Mouse (Mus musculus) WW6 (cell line): ENCODE data around the gene Gm17087.
A peak's percentile ranks its signal among the peaks of the same experiment; 100 is the strongest.

Experiments used
- DNase-seq: peaks from one replicate; pipeline ENCODE4 v3.0.0-alpha.2; 2013; ENCODE audit warnings: low read depth, low spot score

Gm17087 gene

GRCm38 (mm10) chr17:8546366-8546765 lies 20.4 kb downstream of the Gm17087 start:
- no peak for DNase-seq

- DNase-seq: peak; percentile 38
Measured at GRCm38 (mm10) chr17:8541974-8542538, 24.7 kb downstream of the Gm17087 start.

- DNase-seq: no peak
Measured at GRCm38 (mm10) chr17:8538102-8538501, 28.6 kb downstream of the Gm17087 start.

- no peak for DNase-seq
Measured at GRCm38 (mm10) chr17:8536522-8536921, 30.2 kb downstream of the Gm17087 start.

GRCm38 (mm10) chr17:8533828-8534227 lies 32.9 kb downstream of the Gm17087 start:
- peak; percentile 47 for DNase-seq

DNA sequence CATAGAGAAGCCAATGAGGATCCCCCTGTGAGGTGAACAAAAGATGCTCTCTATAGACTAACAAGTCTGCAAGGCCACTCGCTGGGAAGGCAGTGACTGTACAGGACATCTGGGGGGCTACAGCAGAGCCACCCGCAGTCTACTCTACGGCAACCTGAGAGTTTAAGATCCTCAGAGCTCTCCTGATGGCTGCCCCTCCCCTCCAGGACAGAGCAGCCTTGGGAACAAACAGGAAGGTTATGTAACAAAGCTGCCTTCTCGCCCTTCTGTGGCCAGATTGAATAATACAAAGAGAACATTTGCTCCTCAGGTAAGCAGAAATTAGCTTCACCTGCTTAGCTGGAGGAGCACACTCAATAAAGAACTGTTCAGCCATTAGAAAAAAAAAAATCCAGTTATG lies 34.1 kb downstream of the Gm17087 start:
- no peak for DNase-seq

GRCm38 (mm10) chr17:8528641-8529040 lies 38.1 kb downstream of the Gm17087 start:
- DNase-seq: no peak

DNA sequence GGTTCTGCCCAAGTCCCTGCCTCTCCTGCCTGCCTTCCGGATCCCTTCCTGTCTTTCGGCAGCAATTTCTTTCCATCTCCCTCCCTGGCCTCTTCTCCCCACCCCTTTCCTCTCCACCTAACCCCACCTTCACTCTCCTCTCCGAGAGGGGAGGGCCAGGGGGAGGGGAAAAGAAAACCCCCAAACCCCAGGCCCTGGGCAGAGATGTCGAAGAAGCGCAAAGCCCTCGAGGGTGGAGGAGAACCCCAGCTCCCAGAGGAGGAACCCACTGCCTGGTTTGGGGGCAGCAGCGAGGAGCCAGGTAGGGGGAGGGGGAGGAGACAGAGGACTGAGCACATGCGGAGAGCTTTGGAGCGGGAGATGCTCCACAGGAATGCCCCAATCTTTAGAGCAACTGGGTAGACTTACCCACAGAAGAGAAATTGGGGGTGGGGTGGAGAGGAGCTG lies 39.9 kb downstream of the Gm17087 start:
- DNase-seq: no peak

DNA sequence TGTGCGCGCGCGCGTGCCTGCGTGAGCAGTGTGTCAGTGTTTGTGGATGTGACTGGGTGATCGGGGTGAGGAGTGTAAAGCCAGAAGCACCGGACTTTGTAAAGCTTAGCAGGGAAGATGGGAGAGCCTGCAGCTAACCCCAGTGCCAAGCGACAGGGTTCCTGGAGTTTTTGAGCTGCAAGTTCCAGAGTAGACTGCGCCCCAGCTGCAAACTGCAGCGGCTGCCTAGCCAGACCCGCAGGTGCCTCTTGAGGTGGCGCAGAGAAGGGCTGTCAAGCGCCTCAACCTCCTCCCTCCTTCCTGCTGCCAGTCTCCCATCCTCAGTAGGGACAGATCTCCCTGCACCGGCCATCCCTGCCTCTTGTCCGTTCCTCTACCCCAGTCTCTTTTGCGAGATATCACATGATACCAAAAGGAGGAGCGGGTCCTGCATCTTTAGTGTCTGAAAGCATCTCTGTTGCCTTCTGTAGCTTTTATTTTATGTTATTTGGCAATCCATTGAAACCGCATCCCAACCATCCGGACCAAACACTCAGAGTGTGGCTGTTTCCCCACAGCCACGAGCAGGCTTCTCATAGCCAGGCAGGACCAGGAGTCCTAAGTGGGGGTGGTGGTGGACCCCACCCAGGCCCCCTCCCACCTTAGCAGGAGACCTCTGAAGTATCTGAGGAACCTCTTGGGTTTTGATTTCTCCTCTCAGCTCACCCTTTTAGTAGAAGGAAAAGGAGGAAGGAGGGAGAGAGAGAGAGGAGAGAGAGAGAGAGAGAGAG lies 40.6 kb downstream of the Gm17087 start:
- DNase-seq: no peak

DNA sequence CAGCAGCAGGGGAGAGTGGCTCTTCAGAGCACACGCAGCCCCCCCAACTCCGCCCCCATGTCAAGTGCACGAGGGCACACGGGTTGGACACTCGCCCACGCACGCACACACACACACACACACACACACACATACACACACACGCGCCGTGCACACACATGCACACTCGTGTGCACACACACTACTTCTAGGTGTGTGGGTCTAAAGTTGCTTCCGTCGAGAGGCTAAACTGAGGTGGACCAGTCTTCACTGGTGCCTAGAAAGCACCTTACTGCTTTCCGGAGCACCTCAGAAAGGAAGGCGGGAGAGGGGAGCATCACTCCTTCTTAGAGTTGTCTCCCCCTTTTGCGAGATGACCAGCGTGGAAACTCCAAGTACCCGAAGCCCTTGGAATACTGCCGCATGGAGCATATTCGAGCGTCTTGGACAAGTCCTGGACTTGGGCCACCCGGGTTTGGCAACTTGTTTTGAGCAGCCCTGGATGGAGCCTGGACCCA lies 41.5 kb downstream of the Gm17087 start, which contains the start of gene Pde10a:
Pde10a (plus strand) TSS at position 148 of the 497 bp plus-strand sequence.
- DNase-seq: no peak

DNA sequence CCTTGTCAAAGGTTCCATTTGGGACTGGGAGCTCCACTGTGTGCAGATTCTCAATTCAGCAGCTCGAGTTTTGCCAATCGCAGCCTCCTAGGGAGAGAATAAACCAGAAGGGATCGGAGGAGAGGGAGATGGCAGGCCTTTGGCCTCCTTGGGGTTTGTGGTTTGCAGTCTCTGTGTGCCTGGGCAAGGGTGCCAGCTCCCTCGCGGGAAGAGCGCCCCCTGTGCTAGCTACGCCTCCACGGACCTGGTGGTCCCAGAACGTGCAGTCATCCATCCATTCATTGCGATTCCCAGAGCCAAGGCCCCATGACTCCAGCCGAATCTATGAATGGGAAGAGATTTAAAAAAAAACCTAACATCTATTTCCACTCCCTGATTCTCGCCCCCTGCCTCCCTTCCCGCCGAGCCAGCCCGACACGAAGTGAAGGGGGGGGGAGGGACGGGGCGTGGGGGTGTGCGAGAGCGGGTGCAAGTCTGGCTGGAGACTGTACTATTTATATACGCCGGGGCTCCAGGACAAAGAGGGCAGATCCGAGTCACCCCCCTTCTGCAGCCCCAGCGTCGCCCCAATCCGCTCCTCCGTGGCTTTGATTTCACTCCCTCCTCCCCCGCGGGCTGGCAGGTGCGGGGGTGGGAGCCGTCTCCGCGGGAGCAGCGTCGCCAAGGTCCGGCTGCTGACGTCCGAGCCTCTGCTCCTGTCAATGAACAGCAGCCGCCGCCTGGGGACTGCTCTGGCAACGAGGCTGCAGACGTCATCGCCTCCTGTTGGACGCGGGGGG lies 42.2 kb downstream of the Gm17087 start:
- no peak for DNase-seq

GRCm38 (mm10) chr17:8523986-8524385 lies 42.8 kb downstream of the Gm17087 start:
- no peak for DNase-seq

DNA sequence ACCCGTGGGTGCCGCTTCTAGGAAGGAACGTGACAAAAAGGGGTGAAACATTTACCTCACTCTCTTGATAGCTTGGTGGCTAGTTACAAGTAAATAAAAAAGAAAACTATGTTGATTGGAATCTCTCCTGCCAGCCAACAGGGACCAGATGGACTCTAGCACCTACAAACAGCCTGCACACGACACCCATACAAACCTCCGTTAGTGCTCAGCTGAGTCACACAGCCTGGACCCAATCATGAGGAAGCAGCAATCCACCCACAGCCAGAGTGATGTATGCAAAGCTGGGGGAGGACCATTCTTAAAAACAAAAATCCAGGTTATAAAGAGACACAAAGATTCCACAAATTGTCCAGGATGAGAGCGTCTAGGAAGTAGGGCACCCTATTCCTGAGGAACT lies 50.7 kb downstream of the Gm17087 start:
- DNase-seq: no peak
